Mouse (Mus musculus): ENCODE results near the gene Thrsp.

Thrsp gene

DNA sequence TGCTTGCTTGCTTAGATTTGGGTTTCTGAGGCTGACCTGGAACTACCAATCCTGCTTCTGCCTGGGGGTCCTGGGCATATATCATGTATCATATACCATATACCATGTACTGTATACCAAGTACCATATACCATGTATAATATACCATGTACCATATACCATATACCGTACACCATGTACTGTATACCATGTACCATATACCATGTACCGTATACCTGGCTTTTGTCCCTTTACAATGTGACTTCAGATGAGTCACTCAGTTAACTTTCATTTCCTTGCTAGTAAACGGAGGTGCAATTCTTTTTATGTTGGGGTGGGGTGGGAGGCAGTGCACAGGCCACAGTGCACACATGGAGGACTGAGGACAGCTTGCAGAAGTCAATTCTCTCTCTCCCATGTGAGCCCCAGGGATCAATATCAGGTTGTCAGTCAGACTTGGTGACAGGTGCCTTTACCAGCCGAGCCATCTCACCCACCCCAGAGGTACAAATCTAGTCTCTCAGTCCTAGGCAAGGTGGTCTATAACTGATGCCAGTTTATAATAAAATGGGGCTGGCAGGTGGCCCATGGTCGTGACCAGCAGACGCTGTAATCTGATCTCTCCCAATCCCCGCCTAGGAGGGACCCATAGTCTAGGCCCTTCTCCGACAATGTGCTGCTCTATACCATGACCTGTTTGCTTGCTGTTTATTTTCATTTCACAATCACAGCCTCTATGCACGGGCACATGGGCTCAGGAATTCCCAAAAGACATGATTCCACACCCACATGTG, 2.4 kb downstream of the Thrsp start:
- DNase-seq = no peak

DNA sequence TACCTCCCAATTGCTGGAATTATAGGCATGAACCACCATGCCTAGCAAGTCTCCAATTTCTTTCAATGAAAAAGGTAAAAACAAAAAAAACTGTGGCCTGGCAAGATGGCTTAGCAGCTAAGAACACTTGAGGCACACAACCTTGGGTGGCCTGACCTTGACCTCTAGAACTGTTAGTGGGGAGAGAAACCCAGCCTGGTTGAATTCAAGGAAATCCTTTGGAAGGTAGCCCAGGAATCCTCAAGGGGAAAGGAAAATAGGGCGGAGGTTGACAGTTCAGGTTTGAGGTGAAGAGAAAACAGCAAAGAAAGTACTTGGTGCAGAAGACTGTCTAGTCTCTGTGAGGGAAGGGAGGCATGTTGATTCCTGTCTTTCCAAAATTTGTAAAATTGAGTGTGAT, 3.1 kb downstream of the Thrsp start:
- no peak for DNase-seq

- no peak for DNase-seq
Observed at GRCm38 (mm10) chr7:97413981-97414380, 3.5 kb downstream of the Thrsp start.

DNA sequence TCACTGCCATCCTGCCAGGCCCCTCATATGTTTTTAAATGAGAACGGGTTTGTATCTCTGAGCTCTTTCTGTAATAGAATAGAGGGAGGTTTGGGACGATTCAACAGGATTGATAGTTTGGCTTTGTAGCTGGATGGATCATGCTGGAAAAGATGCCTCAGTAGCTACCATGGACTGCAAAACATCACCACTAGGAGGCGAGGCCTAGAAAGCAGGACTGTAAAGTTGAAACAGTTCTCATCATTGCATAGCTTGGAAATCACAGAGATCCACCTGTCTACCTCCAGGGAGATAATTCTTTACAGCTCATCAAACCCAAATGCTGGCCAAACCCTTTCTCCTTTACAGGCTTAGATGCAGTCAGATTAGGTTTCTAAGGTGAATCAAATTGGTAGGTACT, 6.0 kb downstream of the Thrsp start:
- no peak for DNase-seq

- DNase-seq = no peak
Observed at GRCm38 (mm10) chr7:97411106-97411505, 6.4 kb downstream of the Thrsp start.

GRCm38 (mm10) chr7:97407145-97407544, 10.4 kb downstream of the Thrsp start:
- DNase-seq = no peak

- peak; percentile 67 to 69 for DNase-seq
Observed at GRCm38 (mm10) chr7:97399960-97400715, 17.4 kb downstream of the Thrsp start, which contains the start of gene Ndufc2. Gene Ndufc2 (plus strand): TSS chr7:97400003.

GRCm38 (mm10) chr7:97398943-97399342, 18.6 kb downstream of the Thrsp start:
- DNase-seq = no peak

DNA sequence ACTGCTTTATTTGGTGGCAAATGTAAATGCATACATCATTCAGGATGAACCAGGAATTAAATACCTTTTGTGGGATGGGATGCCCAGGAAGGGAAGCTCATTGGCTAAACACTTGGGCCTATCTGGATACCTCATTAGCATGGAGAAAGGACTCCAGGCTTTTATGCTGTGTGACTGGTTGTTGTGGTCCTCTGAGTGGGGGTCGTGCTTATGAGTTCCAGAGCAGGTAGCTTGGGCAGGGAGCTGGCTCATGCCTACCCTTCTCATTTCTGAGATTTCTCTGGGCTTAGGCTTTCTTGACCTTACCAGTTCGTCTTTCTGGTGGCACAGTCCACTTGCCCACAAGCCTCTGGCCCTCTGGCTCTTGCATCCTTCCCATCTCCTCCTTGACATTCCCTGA, 23.2 kb downstream of the Thrsp start:
- no peak for DNase-seq

DNA sequence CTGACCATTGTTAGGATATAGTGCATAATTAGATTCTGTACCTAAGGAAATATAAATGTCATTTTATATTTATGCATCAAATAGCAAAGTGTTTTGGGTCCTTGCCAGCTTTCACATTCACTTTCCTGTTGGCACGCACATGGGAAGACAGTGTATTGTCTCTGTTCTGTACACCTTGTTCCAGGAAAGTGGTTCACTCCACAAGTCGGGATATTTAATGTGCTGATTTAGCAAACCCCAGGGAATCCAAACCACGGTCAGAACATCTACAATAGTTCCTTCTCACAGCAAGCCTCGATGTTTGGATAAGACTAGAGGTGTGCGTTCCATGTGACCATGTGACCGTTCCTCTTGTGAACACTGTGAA, 25.5 kb downstream of the Thrsp start:
- no peak for DNase-seq

- DNase-seq = no peak
Observed at GRCm38 (mm10) chr7:97391293-97392078, 26.0 kb downstream of the Thrsp start.

DNA sequence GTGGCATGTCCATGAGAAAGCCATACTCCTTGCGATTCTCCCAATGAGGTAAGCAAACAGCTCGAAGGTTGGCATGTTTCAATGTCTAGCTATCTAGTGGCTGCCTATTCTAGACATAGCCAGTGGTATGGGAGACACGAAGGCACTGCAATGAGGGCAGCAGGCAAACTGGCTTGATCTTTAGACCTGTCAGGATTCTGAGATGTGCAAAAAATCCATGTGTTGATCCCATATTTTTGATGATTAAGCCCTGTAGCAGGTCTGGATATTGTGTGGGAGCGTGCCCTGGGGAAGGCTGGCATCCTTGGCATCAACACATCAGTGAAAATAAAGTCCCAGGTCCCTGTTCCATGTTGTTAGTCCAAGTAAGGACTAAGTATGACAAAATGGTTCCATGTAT, 29.0 kb downstream of the Thrsp start:
- no peak for DNase-seq

GRCm38 (mm10) chr7:97387561-97388147, 29.9 kb downstream of the Thrsp start:
- peak; percentile 12 to 39 for DNase-seq

DNA sequence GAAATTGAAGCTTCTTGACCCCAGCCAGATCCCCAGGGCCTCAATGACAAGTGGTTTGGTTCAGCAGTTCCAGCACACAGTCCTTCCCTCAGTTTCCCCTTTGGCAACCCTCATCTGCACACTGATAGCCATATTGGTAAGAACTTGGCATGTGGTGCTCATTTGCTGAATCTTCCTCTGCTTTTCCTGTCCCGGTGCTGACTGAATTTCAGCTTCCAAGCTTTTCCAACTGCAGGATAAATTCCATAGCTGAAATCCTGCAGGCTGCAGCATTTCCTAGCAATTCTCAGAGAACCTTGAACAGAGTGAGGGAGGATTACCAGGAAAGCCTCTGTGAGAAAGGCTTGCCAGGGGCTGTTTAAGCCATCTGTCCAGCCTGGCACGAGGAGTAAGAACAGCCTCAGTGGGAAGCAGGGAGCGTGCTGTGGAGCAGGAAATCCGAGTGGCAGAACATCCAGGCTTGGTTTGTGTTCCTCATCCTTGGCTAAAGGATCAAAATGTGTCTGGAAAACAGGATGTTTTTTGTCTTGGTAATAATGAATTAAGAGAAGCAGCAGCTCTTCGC, 30.6 kb downstream of the Thrsp start:
- DNase-seq = no peak

DNA sequence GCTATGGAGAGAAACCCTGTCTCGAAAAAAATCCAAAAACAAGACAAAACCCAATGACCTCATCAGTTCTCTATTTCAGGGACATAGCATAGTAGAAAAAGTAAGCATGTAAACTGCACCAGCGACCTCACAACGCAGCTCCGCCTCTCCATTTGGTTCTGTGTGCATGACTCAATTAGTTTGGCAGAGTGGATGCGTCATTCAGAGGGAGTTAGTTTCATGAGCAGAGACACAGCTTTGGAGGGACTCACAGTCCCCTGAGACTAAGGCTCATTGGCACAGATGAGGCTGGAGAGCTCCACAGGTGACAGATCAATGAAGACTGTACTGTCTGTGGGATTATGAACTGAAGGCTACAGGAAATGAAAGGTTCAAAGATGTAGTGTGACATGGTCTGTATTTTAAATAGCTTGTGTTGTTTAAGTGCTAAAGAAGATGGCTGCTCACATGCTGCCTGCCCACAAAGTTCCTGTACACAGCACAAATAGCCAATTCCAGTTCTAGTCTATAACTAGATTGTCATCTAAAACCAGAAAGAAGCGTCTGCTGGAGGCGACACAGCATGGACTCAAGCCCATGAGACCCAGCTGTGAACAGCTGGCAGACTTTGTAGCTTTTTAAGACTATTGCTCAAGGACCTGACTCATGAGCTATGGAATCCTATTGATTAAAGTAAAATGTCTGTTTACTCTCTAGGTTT, 31.3 kb downstream of the Thrsp start:
- DNase-seq = no peak

- no peak for DNase-seq
Observed at GRCm38 (mm10) chr7:97383496-97384132, 33.9 kb downstream of the Thrsp start.

DNA sequence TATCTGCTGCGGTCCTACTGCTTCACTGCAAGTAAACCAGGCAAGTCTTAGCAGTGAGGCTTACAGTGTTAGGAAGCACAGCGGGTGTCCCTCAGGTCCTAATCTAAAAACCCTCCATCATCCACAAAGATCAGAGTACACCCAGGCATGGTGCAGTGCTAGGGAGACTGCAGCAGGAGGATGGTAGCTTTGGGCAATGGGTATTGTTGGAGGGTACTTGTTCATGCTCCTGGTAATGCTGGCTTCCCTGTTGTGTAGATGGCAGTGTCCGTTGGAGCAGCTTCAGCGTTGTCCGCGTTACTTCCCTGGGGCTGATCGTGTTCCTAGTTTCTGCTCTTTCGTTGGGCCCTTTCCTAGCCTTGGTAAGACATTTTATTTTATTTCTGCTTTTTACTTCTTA, 34.9 kb downstream of the Thrsp start:
- no peak for DNase-seq

DNA sequence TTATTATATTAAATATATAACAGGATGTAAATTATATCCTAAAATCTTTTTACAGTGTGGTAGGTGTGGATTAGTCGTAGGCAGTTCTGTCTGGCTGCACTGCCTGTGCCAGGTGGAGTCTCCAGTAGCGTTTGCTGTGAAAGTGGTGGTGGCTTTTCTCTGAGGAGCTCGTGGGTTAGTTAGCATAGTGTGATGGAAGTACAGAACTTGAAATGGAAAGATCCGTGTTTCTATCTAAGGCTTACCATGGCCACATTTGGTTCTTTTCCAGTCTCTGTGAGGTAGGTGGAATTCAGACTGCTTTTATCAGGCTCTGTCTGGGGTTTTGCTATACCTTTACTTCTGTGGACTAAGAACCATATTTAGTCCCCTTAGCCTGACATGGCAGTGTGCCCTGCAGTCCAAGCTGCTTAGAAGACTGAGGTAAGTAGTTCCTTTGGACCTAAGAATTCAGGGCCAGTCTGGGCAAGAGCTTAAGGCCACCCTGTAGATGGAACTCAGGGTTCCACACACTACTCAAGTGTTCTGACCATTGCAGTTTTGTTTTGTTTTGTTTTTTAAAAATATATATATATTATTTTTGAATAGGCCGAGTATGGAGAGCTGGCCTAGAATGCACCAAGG, 36.9 kb downstream of the Thrsp start:
- no peak for DNase-seq

GRCm38 (mm10) chr7:97379304-97379703, 38.2 kb downstream of the Thrsp start:
- no peak for DNase-seq

DNA sequence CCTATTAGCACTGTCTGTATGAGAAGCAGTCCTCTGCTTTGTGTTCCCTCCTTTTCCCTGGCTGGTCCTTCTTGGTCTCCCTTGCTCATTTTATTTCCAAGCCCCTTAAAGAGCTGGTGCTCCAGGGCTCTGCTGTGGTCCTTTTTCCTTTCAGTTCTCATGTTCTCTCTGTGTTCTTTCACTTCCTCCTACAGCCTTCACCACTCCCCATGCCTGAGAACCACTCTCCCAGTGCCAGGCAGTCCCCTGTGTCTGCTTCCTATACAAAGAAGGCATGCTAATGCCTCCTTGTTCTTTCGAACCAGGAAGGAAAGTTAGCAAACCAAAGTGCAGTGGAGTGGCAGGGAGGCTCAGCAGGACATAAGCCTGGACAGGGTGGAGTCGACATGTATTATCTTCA, 41.6 kb downstream of the Thrsp start:
- no peak for DNase-seq

DNA sequence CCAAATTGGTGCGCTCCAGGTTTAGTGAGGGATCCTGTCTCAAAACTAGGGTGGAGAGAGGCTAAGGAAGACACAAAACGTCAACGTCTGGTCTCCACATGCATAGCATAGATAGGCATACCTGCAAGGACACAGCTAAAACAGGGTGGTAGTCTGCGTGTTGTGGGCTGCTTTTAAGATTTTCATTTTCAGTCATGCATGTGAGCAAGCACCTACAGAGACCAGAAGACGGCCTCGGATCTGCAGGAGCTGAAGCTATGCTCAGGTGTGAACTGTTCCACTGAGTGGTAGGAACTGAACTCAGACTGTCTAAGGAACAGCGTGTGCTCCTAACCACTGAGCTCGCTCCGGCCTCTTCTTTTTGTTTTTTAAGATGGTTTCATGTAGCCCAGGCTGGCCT, 42.4 kb downstream of the Thrsp start:
- no peak for DNase-seq

Data from thymus, postnatal 36 days (tissue).